Mouse (Mus musculus): Measurements from ENCODE around the gene Ctf2.
A peak's percentile ranks its signal among the peaks of the same experiment; 100 is the strongest.
"Not testable (repeated sequence)": the region's sequence is repeated elsewhere in the genome, so short reads cannot be mapped to it uniquely, and the experiment has no call there.

The Ctf2 gene

DNA sequence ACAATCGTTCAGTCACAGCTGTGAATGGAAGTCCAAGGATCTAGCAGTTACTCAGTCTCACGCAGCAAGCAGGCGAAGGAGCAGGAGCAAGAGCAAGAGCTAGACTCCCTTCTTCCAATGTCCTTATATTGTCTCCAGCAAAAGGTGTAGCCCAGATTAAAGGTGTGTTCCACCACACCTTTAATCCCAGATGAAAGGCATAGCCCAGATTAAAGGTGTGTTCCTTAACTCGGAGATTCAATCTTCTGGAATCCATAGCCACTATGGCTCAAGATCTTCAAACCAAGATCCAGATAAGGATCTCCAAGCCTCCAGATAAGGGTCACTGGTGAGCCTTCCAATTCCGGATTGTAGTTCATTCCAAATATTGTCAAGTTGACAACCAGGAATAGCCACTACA lies at the start of gene Ctf2:
Gene Ctf2, minus strand, starts transcription at position 101 of the 400 bp plus-strand sequence.
- ATAC-seq (ENCODE audit: low TSS enrichment) = not testable (repeated sequence)

DNA sequence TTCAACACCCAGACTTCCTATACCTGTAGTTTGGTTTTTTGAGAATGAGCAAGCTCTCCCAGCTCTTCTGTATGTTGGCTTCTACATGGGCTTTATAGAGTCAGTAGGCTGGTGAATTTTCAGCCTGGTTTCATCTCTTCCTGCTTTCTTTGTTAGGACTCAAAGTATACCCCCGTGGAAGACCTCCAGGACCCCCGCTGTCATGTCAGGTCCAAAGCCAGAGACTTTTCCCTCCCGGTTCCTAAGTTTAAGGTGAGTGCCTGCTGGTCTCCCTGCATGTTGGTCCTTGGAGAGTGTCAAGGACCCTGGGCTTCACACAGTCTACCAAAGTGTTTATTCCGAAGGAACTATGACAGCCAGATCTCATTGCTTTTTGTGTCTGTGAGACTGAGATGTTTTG lies 46.4 kb upstream of the Ctf2 start:
- ATAC-seq (ENCODE audit: low TSS enrichment) = no peak

GRCm38 (mm10) chr7:127777474-127778266 lies 45.7 kb upstream of the Ctf2 start:
- peak; percentile 5 for ATAC-seq (ENCODE audit: low TSS enrichment)

GRCm38 (mm10) chr7:127776878-127777473 lies 45.0 kb upstream of the Ctf2 start:
- ATAC-seq (ENCODE audit: low TSS enrichment) = peak; percentile 83

DNA sequence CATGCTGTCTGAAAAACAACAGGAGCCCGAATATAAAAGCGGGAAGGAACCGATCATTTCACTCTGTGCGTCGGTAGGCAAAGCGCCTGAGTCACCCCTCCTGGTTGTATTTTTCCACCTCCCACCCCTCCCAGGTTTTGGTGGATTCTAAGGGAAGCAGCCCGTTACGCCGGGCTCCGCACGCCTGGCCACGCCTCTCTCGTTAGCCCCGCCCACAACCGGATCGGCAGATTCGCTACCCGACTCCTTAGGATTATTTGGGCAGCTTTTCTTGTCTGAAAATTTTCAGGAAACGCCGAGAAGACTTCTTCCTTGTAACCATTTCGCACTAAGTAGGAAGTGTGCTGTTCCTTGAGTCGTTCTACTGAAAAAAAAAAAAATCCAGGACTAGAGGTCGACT lies 44.5 kb upstream of the Ctf2 start, which contains the start of gene Setd1a:
Gene Setd1a, plus strand, starts transcription at position 245 of the 400 bp plus-strand sequence.
- peak; percentile 56 for ATAC-seq (ENCODE audit: low TSS enrichment)

- ATAC-seq (ENCODE audit: low TSS enrichment) = not testable (repeated sequence)
Measured at GRCm38 (mm10) chr7:127775837-127776236, 43.9 kb upstream of the Ctf2 start.

DNA sequence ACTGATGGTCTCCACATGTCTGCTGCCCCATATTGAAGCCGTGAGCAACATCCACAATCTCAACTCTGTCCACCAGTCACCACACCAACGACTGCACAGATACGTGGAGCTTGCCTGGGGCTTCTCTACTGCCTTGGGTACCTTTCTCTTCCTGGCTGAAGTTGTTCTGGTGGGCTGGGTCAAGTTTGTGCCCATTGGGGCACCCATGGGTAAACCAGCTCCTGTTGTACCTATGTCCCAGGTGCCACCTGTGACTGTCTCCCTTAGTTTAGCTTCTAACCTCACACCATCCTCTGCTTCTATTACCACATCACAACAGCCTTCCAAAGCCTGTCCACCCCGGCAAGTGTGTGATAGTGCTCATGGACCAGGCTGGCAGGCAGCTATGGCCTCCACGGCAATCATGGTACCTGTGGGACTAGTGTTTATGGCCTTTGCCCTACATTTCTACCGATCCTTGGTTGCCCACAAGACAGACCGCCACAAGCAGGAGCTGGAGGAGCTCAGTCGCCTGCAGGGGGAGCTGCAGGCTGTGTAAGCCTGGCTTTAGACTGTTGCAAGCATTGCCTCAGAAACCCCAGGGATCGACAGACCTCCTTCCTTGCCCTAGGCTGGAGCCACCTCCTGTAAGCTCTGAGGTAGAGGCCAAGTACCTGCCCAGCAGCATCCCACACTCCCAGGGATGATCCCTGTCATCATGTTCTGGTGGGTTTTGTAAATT lies 41.9 kb upstream of the Ctf2 start:
- ATAC-seq (ENCODE audit: low TSS enrichment) = no peak

DNA sequence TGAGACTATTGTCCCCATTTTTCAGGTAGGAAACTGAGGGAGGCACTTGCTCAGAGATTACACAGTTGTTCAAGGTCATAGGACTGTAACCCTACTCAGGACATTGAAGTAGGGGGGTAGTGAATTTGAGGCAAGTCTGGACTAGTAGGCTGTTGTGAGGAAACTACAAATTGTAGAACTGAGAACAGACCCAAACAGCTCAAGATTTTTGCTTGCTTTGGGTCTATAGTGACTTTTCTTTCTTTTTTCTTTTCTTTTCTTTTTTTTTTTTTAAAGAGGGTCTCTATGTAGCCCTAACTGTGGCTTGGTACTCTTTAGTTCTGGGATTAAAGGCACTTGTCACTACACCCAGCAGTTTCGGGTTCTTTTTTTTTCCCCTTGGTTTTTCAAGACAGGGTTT lies 40.6 kb upstream of the Ctf2 start:
- no peak for ATAC-seq (ENCODE audit: low TSS enrichment)

- no peak for ATAC-seq (ENCODE audit: low TSS enrichment)
Measured at GRCm38 (mm10) chr7:127772080-127772479, 40.1 kb upstream of the Ctf2 start.

DNA sequence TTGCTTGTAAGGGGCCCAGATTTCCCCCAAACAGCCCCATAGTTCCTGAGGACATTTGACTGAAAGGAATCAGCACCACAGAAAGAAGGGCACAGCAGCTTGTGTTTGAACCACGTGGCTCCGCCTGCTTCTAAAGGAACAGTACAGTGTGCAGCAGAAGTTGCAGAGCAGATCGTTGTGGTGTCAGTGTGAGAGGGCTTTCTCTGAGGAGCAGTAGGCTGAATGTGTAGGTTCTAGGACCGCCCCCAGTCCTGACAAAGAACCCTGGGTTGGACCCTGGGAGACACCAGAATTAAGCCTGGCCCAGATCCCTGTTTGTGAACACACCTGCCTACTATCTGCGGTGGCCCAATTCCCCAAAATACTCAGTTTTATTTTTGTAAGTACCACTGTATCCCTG lies 39.3 kb upstream of the Ctf2 start:
- ATAC-seq (ENCODE audit: low TSS enrichment) = peak; percentile 31

- peak; percentile 0; the same call in 1 of the 2 replicates for ATAC-seq (ENCODE audit: low TSS enrichment)
Measured at GRCm38 (mm10) chr7:127770039-127770905, 38.3 kb upstream of the Ctf2 start.

- ATAC-seq (ENCODE audit: low TSS enrichment) = peak; percentile 45
Measured at GRCm38 (mm10) chr7:127769651-127770038, 37.7 kb upstream of the Ctf2 start, which contains the start of gene Orai3. Gene Orai3 (plus strand): TSS chr7:127769815.

DNA sequence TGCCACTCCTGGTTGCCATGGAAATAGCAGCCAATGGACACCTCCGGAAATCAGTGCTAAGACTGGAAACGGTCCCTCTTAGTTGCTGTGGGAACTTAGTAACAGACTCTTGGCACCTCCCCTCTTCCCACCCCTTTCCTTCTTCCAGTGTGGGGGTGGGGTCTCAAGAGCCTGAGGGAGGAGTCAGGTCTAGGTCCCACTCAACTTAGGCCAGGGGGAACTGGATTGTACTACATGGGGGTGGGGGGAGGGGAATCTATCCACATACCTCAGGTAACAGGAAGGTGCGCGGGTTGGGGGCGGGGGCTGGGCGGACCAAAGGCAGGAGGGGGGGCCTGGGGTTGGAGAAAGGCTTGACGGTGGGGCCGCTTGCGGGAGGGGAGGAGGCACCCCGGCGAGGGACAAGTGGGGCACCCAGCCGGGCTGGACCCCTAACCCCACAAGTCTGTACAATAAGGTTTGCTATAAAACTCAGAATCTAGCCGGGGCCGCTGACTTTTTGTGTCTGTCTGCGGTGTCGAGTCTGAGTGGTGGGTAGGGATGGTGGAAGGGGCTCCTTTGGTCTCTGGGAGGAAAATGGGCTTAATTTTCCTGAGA lies 37.1 kb upstream of the Ctf2 start:
- ATAC-seq (ENCODE audit: low TSS enrichment) = peak; percentile 85

- ATAC-seq (ENCODE audit: low TSS enrichment) = no peak
Measured at GRCm38 (mm10) chr7:127768346-127768996, 36.5 kb upstream of the Ctf2 start.

DNA sequence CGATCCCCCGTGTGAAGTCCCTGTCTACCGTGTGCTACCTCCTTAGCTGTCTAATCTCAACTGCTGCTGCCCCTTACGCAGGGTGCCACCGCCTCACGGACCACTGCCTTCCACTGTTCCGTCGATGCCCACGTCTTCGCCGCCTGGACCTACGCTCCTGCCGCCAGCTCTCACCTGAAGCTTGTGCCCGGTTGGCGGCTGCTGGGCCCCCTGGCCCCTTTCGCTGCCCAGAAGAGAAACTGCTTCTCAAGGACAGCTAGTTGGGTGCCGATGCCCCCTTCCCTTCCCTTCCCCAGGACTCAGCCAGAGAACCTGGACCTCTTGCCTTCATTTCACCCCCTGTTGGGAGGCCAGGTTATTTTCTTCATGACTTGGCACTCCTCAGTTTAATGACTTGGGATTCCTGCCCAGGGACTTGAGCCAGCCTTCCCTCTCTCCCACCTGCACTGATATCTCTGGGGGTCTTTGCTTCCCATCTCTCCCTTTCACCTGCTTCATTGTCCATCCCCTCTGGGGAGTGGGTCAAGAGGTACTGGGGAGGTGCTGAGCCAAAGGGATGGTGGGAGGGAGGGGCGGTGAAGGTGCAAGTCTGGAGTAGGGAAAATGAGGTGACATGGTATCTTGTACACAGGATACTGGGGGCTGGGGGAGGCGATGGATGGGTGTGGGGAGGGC lies 35.8 kb upstream of the Ctf2 start:
- ATAC-seq (ENCODE audit: low TSS enrichment) = no peak

DNA sequence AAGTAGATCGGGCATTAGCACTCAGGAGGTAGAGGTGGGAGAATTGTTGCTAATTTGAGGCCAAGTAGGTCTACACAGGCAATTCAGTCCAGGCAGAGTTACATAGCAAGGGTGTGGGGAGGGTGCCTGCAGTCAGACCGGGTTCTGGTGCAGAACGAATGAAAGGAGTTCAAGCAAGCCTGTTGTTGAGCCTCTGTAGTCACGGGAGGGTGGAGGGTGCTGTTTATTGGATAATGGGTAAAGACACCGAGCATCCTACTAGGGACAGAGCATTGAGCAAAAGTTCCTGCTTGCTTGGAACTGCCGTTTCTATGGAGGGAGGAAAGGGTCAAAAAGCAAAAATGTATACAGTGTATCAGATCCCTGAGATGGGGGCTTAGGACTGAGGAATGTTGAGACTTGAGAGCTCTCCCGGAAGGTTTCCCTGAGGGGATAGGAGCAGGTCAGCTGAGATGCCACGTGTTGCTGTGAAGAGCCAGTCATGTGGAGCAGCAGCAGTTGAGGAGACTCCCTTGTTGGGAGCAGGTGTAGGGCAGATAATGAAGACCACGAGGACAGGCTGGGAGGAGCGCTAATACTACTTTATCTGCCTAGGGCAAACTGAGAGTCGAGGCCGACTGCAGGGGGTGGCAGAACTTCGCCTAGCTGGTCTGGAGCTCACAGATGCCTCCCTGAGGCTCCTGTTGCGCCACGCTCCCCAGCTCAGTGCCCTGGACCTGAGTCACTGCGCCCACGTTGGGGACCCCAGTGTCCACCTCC lies 35.1 kb upstream of the Ctf2 start:
- ATAC-seq (ENCODE audit: low TSS enrichment) = no peak

DNA sequence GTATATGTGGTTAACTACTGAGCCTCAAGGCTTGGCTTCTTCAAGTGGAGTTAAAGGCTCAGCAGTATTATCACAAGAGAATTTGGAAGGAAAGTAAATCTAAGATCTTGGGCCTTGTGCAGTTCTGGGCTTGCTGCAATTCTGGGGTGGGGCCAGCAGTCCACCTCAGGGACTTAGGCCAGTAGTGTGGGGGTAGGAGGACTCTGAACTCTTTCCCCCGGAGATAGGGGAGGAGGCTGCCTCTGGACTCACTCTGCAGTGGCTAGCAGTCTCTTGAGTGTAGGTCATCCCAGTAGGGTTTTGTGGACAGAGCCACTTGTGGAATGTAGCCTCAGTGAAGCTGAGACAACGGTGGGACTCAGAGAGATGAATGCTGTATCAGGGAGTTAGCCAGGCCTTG lies 33.8 kb upstream of the Ctf2 start:
- ATAC-seq (ENCODE audit: low TSS enrichment) = no peak

DNA sequence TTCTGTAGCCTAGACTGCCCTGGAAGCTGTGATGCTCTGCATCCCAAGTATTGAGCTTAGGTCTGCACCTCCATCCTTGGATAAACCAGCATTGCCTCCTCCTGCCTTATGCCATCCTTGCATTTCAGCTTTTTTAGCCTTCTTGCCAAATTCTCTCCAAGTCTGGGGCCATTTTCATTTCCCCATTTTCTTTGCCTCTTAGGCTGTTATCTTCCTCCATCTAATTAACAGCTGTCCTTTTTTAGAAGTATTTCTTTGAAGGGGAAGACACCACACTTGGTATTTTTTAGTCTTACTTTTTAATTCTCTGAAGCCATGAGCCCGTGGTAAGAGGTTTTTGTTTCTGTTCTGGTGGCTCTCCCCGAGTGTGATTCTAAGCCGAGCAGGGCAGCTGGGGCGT lies 31.7 kb upstream of the Ctf2 start:
- ATAC-seq (ENCODE audit: low TSS enrichment) = no peak

GRCm38 (mm10) chr7:127761026-127761425 lies 29.1 kb upstream of the Ctf2 start:
- ATAC-seq (ENCODE audit: low TSS enrichment) = peak; percentile 62; the same call in 1 of the 2 replicates
